Mouse (Mus musculus): ENCODE data around the gene Map3k12. TPM values are rescaled to one million over a fixed set of nuclear protein-coding genes. Genes with fewer than 3 reads are reported as not detected.

The Map3k12 gene
- polyA plus RNA-seq, 1 experiment from 2014 or later, result 69.5 TPM

Other genes starting within 250 kb of the Map3k12 start
- 0.11 TPM in 1 of 2 replicates, not detected in the other for gene Gm9918, start 246.5 kb downstream of the Map3k12 start, polyA plus RNA-seq (2015; fragmentation: Nextera tagmentation; extraction: Ambion mirVana)
- 50.6 and 52.8 TPM in 2 replicates for gene Mfsd5, start 237.6 kb downstream of the Map3k12 start, polyA plus RNA-seq (2015; fragmentation: Nextera tagmentation; extraction: Ambion mirVana)
- gene Espl1, start 220.8 kb downstream of the Map3k12 start, polyA plus RNA-seq (2015; fragmentation: Nextera tagmentation; extraction: Ambion mirVana), result 10.9 and 11.7 TPM in 2 replicates
- gene Pfdn5, start 190.9 kb downstream of the Map3k12 start, polyA plus RNA-seq (2015; fragmentation: Nextera tagmentation; extraction: Ambion mirVana), result 429 and 443 TPM in 2 replicates
- gene Myg1, start 185.4 kb downstream of the Map3k12 start, polyA plus RNA-seq (2015; fragmentation: Nextera tagmentation; extraction: Ambion mirVana), result 105 and 111 TPM in 2 replicates
- gene Aaas, start 166.3 kb downstream of the Map3k12 start, polyA plus RNA-seq (2015; fragmentation: Nextera tagmentation; extraction: Ambion mirVana), result 42.0 and 44.7 TPM in 2 replicates
- gene Sp7, start 149.9 kb downstream of the Map3k12 start, polyA plus RNA-seq (2015; fragmentation: Nextera tagmentation; extraction: Ambion mirVana), result 0.38 and 1.1 TPM in 2 replicates
- 5.0 and 5.9 TPM in 2 replicates for gene Sp1, start 110.9 kb downstream of the Map3k12 start, polyA plus RNA-seq (2015; fragmentation: Nextera tagmentation; extraction: Ambion mirVana)
- gene Amhr2, start 71.7 kb downstream of the Map3k12 start, polyA plus RNA-seq (2015; fragmentation: Nextera tagmentation; extraction: Ambion mirVana), result 0.32 and 0.58 TPM in 2 replicates
- gene Prr13, start 58.0 kb downstream of the Map3k12 start, polyA plus RNA-seq (2015; fragmentation: Nextera tagmentation; extraction: Ambion mirVana), result 79.0 and 80.9 TPM in 2 replicates
- gene Pcbp2, start 46.5 kb downstream of the Map3k12 start, polyA plus RNA-seq (2015; fragmentation: Nextera tagmentation; extraction: Ambion mirVana), result 144 and 149 TPM in 2 replicates
- gene Gm10337, start 13.3 kb downstream of the Map3k12 start, polyA plus RNA-seq (2015; fragmentation: Nextera tagmentation; extraction: Ambion mirVana), result 17.3 and 22.2 TPM in 2 replicates
- gene Tarbp2, start 1.1 kb upstream of the Map3k12 start, polyA plus RNA-seq (2015; fragmentation: Nextera tagmentation; extraction: Ambion mirVana), result 97.2 and 114 TPM in 2 replicates
- gene Npff, start 7.9 kb upstream of the Map3k12 start, polyA plus RNA-seq (2015; fragmentation: Nextera tagmentation; extraction: Ambion mirVana), result 2.9 and 3.1 TPM in 2 replicates
- gene Gm28047, start 108.0 kb upstream of the Map3k12 start, polyA plus RNA-seq (2015; fragmentation: Nextera tagmentation; extraction: Ambion mirVana), result not detected in 2 replicates
- gene Atf7, start 108.4 kb upstream of the Map3k12 start, polyA plus RNA-seq (2015; fragmentation: Nextera tagmentation; extraction: Ambion mirVana), result 26.8 and 27.5 TPM in 2 replicates
- gene Atp5g2, start 155.3 kb upstream of the Map3k12 start, polyA plus RNA-seq (2015; fragmentation: Nextera tagmentation; extraction: Ambion mirVana), result 50.4 and 56.5 TPM in 2 replicates
- 80.6 and 87.7 TPM in 2 replicates for gene Calcoco1, start 205.1 kb upstream of the Map3k12 start, polyA plus RNA-seq (2015; fragmentation: Nextera tagmentation; extraction: Ambion mirVana)